Mouse (Mus musculus) splenic B cell, adult 2 months (primary cell): ENCODE data around the gene Dennd5a.
"Not testable (repeated sequence)": the region's sequence is repeated elsewhere in the genome, so short reads cannot be mapped to it uniquely, and the experiment has no call there.

Source experiments
- DNase-seq: peaks from one replicate; pipeline ENCODE4 v3.0.0-alpha.2; 2011; ENCODE audit warnings: low read depth, low spot score
- H3K27me3 ChIP-seq: 2 replicates; pipeline ENCODE4 v1.6.1; 2012; ENCODE audit warnings: mild to moderate bottlenecking, low read length, moderate library complexity, mixed read lengths; ENCODE audit not compliant: control insufficient read depth, poor library complexity, insufficient read depth, severe bottlenecking
- H3K36me3 ChIP-seq: 2 replicates; pipeline ENCODE4 v1.6.1; 2012; ENCODE audit warnings: mild to moderate bottlenecking, low read length, moderate library complexity, mixed read lengths; ENCODE audit not compliant: control insufficient read depth, poor library complexity, insufficient read depth, severe bottlenecking

Dennd5a gene

GRCm38 (mm10) chr7:109959716-109960612 is at the start of gene Dennd5a:
Gene Dennd5a (minus strand): TSS chr7:109960470.
- H3K27me3 ChIP-seq, result no peaks in the 10 kb centered on the region
- DNase-seq, result peak; percentile 68
- no peaks in the 10 kb centered on the region for H3K36me3 ChIP-seq

GRCm38 (mm10) chr7:110009084-110009483 is 48.8 kb upstream of the Dennd5a start:
- H3K36me3 ChIP-seq, result no peaks in the 10 kb centered on the region
- no peaks in the 10 kb centered on the region for H3K27me3 ChIP-seq
- DNase-seq, result no peak

GRCm38 (mm10) chr7:110008513-110008912 is 48.2 kb upstream of the Dennd5a start:
- Histone ChIP-seq H3K36me3 (no peaks in the 10 kb centered on the region), H3K27me3 (no peaks in the 10 kb centered on the region)
- DNase-seq, result no peak

DNA sequence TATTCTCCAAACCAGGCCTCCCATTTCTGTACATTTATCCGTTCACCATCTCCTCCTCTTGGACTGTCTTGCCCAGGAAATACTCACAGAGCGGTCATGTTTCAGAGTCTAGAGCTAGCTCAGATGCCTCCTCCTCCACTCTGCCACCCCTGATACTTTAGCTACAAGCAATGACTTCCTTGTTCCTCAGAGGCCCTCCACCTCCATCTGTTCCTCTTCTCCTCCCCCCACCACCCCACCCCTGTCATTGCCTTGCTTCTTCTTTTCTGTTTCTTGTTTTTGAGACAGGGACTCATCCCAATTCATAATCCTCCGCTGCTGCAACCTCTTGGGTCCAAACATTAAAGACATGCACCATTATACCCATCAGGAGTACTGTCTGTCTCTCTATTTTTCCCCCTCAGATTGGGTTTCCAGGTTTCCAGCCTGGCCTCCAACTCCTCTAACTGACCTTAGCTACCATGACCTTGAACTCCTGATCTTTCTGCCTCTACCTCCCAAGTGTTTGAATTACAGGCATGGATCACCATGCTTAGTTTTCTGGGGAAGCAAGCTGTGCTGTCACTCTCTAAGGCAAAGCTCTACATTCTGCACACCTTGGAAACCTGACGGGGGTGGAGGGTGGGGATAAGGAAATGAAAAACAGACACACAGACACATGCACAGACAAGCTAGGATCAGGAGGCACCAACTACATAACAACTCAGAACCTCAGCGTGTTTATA is 46.4 kb upstream of the Dennd5a start:
- Histone ChIP-seq H3K27me3 (no peaks in the 10 kb centered on the region), H3K36me3 (no peaks in the 10 kb centered on the region)
- peak; percentile 21 for DNase-seq

DNA sequence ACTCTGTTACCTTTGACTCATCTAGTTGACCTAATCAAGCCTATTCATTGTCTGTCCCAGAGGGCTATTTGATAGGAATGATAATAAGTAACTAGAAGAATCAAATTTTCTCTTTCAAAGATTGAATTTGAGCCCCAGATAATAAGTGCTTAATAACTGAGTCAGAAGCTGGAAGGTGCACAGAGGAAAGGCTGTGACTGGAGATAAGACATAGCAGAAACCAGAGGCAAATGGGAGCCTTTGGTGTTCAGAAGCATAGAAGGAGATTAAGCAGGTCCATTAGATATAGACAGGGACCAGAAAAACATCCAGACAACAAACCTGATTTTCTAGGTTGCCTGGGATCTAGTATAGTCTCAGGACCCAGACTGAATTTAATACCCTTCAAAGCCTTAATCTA is 45.7 kb upstream of the Dennd5a start:
- Histone ChIP-seq H3K36me3 (no peaks in the 10 kb centered on the region), H3K27me3 (no peaks in the 10 kb centered on the region)
- no peak for DNase-seq

- no peaks in the 10 kb centered on the region for H3K27me3 ChIP-seq
- H3K36me3 ChIP-seq, result no peaks in the 10 kb centered on the region
- no peak for DNase-seq
These were observed 42.7 kb upstream of the Dennd5a start for GRCm38 (mm10) chr7:110002968-110003367.

DNA sequence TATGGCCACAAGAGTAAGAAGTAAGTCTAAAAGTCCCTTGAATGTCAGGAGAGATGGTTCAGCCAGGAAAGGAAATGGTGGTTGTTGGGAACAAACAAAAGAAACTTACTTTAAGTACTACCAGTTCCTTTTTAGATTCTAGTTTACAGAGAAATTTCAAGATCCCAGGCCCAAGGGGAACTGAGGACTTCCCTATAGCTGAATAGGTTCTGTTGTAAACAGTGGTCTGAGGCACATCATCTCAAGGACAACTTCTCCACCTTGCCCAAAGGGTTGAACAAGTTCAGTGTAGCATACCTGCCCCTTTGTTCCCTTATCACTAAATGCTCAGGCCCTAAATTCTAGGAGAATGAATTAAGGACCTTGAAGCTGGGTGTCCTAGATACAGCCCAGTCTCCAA is 41.8 kb upstream of the Dennd5a start:
- no peaks in the 10 kb centered on the region for H3K27me3 ChIP-seq
- no peak for DNase-seq
- no peaks in the 10 kb centered on the region for H3K36me3 ChIP-seq

- DNase-seq, result no peak
- H3K27me3 ChIP-seq, result no peaks in the 10 kb centered on the region
- H3K36me3 ChIP-seq, result no peaks in the 10 kb centered on the region
These were observed 38.1 kb upstream of the Dennd5a start for GRCm38 (mm10) chr7:109998388-109998787.

GRCm38 (mm10) chr7:109993157-109993959 is 33.1 kb upstream of the Dennd5a start:
- no peaks in the 10 kb centered on the region; the same call in 1 of the 2 replicates for H3K27me3 ChIP-seq
- H3K36me3 ChIP-seq, result no peaks in the 10 kb centered on the region
- DNase-seq, result no peak

GRCm38 (mm10) chr7:109991286-109991685 is 31.0 kb upstream of the Dennd5a start:
- H3K27me3 ChIP-seq, result no peaks in the 10 kb centered on the region; the same call in 1 of the 2 replicates
- H3K36me3 ChIP-seq, result no peaks in the 10 kb centered on the region
- no peak for DNase-seq

GRCm38 (mm10) chr7:109986775-109987174 is 26.5 kb upstream of the Dennd5a start, which contains the start of gene Tmem41b:
Gene Tmem41b (minus strand): TSS chr7:109986929.
- not testable (repeated sequence) for H3K27me3 ChIP-seq, H3K36me3 ChIP-seq
- DNase-seq, result peak; percentile 53

DNA sequence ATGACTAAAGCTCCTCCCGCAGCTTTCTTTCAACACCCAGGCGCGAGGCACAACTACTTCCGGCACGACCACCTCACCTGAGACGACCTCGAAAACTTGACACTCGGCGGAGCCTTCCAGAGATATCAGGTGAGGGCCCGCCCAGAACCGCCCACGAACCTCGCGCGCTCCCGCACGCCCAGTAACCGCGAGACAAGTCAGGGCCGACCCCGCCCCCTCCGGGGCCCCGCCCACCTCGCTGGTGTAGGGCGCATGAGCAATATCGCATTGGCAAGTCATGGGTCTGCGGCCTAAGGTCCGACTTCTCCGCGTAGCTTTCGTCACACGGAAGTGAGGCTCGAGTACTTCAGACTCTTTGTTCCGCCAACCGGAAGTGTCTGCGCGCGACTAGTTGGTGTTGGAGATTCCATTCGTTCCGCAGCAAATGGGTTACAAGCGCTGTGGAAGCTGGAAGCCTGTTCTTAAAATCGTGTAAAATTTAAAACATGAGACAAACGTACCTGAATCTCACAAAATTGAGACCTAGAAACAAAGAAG is 25.9 kb upstream of the Dennd5a start:
- peak; percentile 99 for DNase-seq
- H3K27me3 ChIP-seq, result no peaks in the 10 kb centered on the region; the same call in 1 of the 2 replicates
- no peaks in the 10 kb centered on the region for H3K36me3 ChIP-seq

DNA sequence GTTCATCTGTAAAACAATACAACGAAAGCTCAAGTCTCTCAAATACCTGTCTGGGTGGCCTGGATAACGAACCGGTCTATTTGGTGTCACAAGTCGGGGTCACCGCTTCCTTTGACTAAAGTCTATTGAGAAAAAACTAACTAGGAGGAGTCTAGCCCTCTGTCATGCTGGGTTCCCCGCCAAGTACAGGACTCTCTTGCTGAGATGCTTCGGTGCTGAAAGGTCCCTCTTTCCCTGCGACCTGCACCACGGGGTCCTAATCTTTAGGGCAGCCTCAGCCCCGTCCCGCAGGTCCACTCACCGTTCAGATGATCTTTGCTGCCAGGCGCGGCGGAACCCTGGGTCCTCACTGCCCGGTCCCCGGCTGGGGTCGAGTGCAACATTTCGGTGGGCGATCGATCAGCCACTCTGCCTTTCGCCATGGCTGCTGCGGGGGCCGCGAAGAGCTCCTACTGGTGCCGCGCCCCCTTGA is 25.4 kb upstream of the Dennd5a start:
- Histone ChIP-seq H3K36me3 (no peaks in the 10 kb centered on the region), H3K27me3 (no peaks in the 10 kb centered on the region; the same call in 1 of the 2 replicates)
- peak; percentile 37 for DNase-seq

GRCm38 (mm10) chr7:109984608-109985007 is 24.3 kb upstream of the Dennd5a start:
- not testable (repeated sequence) for H3K27me3 ChIP-seq, H3K36me3 ChIP-seq, DNase-seq
